Mouse (Mus musculus) layer of hippocampus, adult 2 months (tissue): ENCODE results near the gene Ttll1. TPM values are rescaled to one million over a fixed set of nuclear protein-coding genes. Genes with fewer than 3 reads are reported as not detected.

Source experiments
- DNase-seq, 2 experiments: peaks; one replicate each; pipeline ENCODE4 v3.0.0; 2022; ENCODE audit warnings: low spot score in 2 of 2
- H3K27ac ChIP-seq: fragments of 200-600 bp; 2 replicates; pipeline ENCODE4 v1.8.1; 2022
- H3K4me3 ChIP-seq: fragments of 200-600 bp; 2 replicates; pipeline ENCODE4 v1.8.1; 2022; ENCODE audit warnings: mild to moderate bottlenecking
- CTCF ChIP-seq: fragments of 200-600 bp; conservative IDR thresholded peaks from 2 replicates; pipeline ENCODE4 v1.8.1; 2022; ENCODE audit warnings: antibody characterized with exemption, mild to moderate bottlenecking, moderate library complexity
- microRNA-seq, 2 experiments: library from miRNA; unstranded; fragments of <30 nt; microRNA quantifications; one replicate each; pipeline ENCODE4 v1.2.0; 2021
- total RNA-seq, 2 experiments: library from RNA; stranded (reverse); gene quantifications; 2 replicates each; pipeline ENCODE4 v1.2.3; 2021

Ttll1 gene
- total RNA-seq, 2 experiments from 2014 or later, result 34.5 to 36.6 TPM

DNA sequence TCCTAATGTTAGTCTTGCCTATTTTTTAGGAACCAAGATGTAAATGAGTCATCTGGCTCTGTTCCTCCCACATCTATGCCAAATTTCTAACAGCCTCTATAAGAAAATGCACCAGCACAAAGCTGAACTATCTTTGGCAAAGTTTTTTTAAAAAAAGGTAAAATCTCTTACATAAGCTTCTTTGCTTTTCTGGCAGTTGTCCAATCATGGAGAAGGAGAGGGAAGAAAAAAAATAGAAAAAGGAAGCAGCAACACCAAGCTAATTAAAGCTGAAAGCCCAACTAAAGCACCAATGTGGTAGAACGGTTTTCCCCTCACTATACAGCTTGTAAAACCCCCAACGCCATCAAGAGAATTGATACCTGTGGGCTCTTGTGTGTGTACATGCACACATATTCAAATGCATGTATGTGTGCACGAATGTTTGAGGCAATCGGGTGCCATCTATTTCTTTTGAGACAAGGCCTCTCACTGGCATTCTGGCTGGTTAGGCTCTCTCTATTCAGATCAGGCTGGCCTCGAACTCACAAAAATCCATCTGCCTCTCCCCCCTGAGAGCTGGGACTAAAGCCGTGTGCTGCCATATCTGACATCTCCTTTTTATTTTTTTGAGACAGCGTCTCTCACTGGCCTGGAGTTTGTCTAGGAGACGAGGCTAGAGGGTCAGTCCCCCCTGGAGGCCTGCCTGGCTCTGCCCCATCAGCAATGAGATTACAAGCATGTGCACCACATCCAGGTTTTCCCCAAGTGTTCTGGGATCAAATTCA, 75.2 kb downstream of the Ttll1 start:
- no peak for TF ChIP-seq CTCF
- Histone ChIP-seq H3K27ac (peak overlapping the region; percentile 71), H3K4me3 (no peak overlapping the region)
- peak in 1 of 2 experiments; percentile 60 for DNase-seq

GRCm38 (mm10) chr15:83434692-83435091, 76.0 kb downstream of the Ttll1 start:
- no peak for TF ChIP-seq CTCF
- Histone ChIP-seq H3K27ac (peak overlapping the region; percentile 57), H3K4me3 (no peak overlapping the region)
- no peak for DNase-seq

Small RNAs within 50 kb of the gene (microRNA-seq; reads per million reads assigned to microRNA genes)
- 0 reads per million in 2 experiments for gene Gm24575

Other genes with a start within 250 kb of the Ttll1 start
- 10 to 100 TPM; 17.3 to 17.5 TPM for gene Arfgap3, start 160.6 kb downstream of the Ttll1 start, total RNA-seq
- 100 to 1,000 TPM in 1 of 2 experiments, 10 to 100 TPM in 1; 99.7 to 104 TPM for gene Pacsin2, start 46.3 kb downstream of the Ttll1 start, total RNA-seq
- not detected for gene Bik, start 16.0 kb upstream of the Ttll1 start, total RNA-seq
- 1 to 10 TPM; 5.4 to 6.1 TPM for gene Tspo, start 52.7 kb upstream of the Ttll1 start, total RNA-seq
- gene Mcat, start 52.9 kb upstream of the Ttll1 start, total RNA-seq, result 10 to 100 TPM; 24.2 to 28.7 TPM
- 10 to 100 TPM; 10.3 to 11.2 TPM for gene Ttll12, start 84.3 kb upstream of the Ttll1 start, total RNA-seq
- 10 to 100 TPM; 20.4 to 20.9 TPM for gene Scube1, start 214.1 kb upstream of the Ttll1 start, total RNA-seq